Mouse (Mus musculus) bone marrow, adult 2 months (tissue): Measurements from ENCODE around the gene Gstt1.

Experiments
- CTCF ChIP-seq: fragments of 200-500 bp; IDR thresholded peaks from 2 replicates; pipeline ENCODE4 v1.5.1; 2011; ENCODE audit warnings: low read length, control low read depth; ENCODE audit not compliant: control insufficient read depth, insufficient read depth
- POLR2A ChIP-seq: fragments of 200-500 bp; IDR thresholded peaks from 2 replicates; pipeline ENCODE4 v1.6.1; 2011; ENCODE audit warnings: low read depth, mild to moderate bottlenecking, control low read depth, low read length, borderline replicate concordance; ENCODE audit not compliant: control insufficient read depth

DNA sequence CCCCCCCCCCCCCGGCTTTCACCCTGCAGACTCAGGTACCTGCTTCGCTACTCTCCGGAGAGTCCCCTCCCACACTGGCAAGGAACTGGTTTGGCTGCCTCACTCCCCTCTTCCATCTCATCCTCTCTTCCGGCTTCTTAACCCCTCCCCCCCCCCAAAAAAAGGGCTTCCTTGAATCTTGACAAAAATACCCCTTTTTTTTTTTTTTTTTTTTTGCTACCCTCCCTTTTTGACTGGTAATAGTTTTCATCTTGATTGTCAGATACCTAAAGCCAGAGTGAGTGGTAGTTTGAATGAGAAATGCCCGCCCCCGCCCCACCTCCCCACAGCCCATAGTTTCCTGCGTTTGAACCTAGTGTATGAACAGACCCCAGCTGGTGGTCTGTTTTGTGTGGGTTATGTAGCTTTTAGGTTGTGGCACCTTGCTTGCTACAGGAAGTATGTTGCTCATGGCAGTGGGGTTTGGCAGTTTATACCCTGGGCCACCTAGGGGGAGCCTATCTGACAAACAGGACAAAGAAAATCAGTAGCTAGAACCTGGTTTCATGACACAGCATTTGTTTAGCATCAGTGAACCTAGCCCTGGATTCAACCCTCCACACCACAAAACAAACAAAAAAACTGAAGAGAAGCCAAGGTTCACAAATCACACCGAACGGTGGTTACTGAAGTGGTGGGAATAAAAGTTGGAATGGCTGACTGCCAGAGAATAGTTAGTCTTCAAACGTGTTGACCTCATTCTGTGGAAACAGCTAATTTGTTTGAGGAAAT is 37.6 kb upstream of the Gstt1 start:
- TF ChIP-seq CTCF (no peak), POLR2A (no peak)
